Mouse (Mus musculus) kidney, adult 11 months (tissue): Measurements from ENCODE around the gene Akr7a5.

Experiments used
- DNase-seq: peaks from one replicate; pipeline ENCODE4 v3.0.0; 2022

Akr7a5 gene

GRCm38 (mm10) chr4:139310171-139310898 is at the start of gene Akr7a5, which contains the start of gene Pqlc2:
Gene Akr7a5, plus strand, starts transcription at chr4:139310744.
Gene Pqlc2, minus strand, starts transcription at chr4:139310708.
- DNase-seq, result peak; percentile 95

- no peak for DNase-seq
Measured at GRCm38 (mm10) chr4:139262981-139263380, 47.6 kb upstream of the Akr7a5 start.

- DNase-seq, result no peak
Measured at GRCm38 (mm10) chr4:139265783-139266499, 44.6 kb upstream of the Akr7a5 start.

GRCm38 (mm10) chr4:139266500-139266865 is 44.1 kb upstream of the Akr7a5 start:
- DNase-seq, result no peak

GRCm38 (mm10) chr4:139267335-139267734 is 43.2 kb upstream of the Akr7a5 start:
- DNase-seq, result no peak

DNA sequence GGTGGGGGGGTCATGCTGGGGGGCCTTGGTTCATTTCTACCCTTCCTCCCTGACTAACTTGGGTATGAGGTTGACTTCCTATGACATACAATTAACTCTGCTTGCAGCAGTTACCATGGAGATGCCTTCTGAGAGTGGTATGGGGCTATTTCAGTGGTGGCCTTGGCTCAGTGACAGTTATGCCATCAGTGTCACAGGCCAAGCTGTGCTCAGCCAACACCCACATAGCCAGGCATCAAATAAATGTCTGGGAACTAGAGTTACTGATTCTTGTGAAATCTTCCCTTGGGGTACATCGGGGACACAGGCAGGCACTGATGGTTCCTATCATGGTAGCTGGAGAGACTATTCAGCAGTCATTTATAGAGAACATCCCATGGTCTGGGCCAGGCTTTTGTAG is 42.3 kb upstream of the Akr7a5 start:
- no peak for DNase-seq

- no peak for DNase-seq
Measured at GRCm38 (mm10) chr4:139270168-139270567, 40.4 kb upstream of the Akr7a5 start.

- no peak for DNase-seq
Measured at GRCm38 (mm10) chr4:139271562-139271961, 39.0 kb upstream of the Akr7a5 start.

GRCm38 (mm10) chr4:139272951-139273680 is 37.4 kb upstream of the Akr7a5 start:
- no peak for DNase-seq

DNA sequence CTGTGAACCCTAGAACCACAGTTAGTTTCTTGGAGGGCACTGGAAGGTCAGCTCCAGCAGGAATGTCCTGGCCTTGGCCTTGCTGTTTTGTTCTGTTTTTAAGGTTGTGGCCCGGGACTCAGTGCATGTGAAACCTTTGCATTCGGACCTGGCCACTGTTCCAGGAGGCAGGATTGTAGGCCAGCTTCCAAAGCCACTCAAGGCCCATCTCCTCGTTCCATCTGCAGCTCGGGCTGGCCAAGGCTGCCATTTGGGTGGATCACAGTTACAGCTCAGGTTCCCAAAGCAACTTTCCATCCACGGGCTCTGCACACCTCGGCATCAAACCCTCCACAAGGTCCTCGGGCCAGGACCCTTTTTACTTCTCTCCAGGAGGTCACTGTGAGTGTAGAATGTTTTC is 36.0 kb upstream of the Akr7a5 start:
- no peak for DNase-seq

- DNase-seq, result no peak
Measured at GRCm38 (mm10) chr4:139276411-139276810, 34.1 kb upstream of the Akr7a5 start.

DNA sequence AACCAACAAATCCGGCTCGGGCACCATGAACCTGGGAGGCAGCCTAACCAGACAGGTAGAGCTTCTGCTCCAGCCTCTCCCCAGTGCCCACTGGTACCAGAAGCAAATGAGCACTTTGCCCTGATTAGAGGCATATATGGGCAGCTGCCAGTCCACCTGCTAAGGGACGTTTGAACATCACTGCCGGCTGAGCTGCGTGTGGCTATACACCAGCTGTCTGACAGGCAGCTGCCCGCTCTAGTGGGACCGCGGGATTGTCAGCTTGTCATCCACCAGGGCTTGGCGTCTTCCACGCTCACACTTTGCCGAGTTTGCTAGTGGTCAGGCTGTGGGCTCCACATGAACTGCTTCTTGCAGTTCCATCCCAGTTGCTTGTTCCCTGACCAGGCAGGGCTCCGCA is 30.0 kb upstream of the Akr7a5 start:
- no peak for DNase-seq

DNA sequence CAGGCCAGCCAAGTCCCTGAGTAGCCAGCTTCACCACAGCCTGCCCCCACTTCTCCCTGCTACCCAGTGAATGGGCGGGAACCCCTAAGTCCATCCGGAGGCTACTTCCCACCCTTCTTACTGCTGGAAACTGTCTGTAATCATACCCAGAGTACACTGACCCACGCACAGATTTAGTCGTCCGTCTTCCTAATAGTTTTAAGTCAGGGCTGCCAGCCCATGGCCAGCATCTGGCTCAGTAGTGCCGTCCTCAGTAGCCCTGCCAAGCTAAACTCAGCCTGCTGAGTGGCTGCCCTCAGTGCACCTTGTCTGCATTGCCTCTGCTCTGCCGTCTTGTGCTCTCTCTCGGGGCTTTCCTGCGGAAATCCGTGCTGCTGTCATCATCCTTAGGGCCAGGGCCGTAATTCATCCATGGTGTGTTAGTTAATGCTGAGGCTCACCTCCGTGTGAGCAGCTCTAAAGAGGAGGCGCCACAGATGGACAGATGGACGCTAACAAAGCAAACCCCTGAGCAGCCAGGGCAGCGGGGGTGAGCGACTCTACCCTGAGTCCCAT is 28.7 kb upstream of the Akr7a5 start:
- peak; percentile 49 for DNase-seq

DNA sequence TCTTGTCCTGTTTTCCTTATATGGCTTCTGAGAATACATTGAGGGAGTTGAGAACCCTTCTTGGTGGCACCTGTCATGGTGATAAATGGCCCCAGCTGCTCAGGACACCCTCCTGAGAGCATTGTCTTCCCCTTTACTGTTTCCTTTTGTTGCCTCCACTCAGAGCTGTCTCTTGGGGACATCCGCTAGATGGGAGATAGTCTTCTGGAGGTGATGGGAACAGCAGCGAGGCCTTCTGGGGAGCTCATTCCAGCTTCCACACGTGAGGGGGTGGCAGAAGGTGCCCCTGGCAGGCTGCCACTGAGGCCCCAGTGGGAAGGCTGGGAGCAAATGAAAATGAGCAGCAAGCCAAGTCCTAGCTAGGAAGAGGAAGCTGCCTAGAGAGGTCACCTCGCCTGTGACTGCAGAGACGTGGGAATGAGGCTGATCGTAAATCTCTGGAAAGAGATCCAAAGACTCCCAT is 27.6 kb upstream of the Akr7a5 start:
- DNase-seq, result peak; percentile 56

GRCm38 (mm10) chr4:139284877-139285276 is 25.7 kb upstream of the Akr7a5 start:
- no peak for DNase-seq

- no peak for DNase-seq
Measured at GRCm38 (mm10) chr4:139286234-139286633, 24.3 kb upstream of the Akr7a5 start.

DNA sequence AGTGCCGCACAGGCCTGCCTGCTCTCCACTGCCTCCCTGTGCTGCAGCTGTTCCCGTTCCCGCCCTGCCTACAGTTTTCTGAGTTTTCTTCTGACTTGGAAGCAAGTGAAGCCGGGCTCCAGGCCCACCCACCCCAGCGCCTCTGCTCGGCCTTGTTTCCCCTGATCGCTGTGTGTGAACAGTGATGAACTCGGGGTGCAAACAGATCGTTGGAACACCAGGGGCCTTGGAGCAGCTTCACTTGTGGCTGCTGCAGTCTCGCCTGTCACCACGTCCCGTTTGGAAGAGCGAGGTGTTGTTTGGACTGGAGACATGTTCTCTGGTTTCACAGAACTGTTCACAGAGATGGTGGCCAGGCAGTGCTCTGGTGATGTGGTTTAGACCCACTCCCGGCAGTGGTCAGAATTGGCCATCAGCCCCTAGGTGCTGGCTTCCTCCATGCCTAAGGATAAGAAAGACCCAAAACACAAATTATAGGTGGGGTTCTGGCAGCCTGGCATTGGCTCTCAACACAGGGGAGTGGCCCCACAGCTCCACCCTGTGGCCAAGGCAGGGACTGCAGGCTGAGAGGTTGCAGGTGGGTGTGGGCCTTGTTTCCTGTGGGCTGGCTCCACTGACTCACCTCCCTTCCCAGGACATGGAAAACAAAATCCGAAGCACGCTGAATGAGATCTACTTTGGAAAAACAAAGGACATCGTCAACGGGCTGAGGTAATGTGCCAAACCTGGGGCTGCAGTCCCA is 23.3 kb upstream of the Akr7a5 start:
- peak; percentile 70 for DNase-seq

DNA sequence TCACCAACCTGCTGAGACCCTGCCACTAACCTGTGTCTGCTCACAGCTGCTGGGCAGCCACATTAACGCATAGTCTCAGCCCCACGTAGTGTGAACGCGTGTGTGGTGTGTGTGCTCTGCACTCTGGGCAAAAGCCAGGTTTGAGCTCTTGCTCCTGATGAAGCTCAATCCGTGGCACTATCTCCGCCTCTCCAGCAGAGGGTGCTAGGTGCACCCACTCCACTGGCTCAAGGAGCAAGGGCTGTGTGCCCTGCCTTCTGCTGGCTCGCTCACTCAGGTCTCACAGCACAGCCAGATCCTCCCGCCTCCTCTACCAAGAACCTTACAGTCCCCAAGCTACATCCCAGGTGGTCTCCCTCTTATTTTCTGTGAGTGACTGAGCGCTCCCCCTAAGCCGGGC is 21.5 kb upstream of the Akr7a5 start:
- DNase-seq, result peak; percentile 65

DNA sequence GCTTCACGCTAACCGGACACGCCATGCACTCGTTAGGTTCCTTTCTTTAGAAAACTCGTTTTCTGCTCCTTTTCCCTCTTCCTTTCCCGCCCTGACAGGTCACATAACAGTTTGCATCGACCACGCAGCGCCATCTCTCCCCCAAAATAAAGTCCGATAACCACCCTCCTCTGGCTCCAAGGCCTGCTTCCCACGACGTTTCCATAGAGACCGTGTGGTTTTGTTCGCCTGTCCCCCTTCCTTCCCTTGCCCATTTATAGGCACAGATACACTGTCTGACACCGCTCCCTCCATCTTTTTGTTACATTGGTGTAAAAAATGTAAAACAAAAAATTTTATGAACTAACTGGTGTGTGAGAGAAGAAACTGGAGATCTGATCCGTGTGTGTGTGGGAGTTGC is 19.4 kb upstream of the Akr7a5 start:
- no peak for DNase-seq

DNA sequence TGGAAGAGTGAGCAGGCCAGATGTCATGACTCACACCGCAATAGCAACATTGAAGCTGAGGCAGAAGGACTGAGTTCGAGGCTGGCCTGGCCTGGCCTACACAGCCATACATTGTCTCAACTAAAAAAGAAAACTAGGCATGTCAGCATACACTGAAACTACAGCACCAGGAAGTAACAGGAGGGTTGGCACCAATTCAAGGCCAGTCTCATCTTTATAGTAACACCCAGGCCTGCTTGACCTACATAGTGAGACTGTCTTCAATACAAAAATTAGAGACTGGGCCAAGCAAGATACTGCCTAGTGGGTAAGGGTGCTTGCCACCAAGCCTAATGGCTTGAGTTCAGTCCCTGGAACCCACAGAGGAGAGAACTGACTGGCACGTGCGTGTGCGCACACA is 18.5 kb upstream of the Akr7a5 start:
- DNase-seq, result no peak

- DNase-seq, result peak; percentile 54
Measured at GRCm38 (mm10) chr4:139297566-139297965, 13.0 kb upstream of the Akr7a5 start.

DNA sequence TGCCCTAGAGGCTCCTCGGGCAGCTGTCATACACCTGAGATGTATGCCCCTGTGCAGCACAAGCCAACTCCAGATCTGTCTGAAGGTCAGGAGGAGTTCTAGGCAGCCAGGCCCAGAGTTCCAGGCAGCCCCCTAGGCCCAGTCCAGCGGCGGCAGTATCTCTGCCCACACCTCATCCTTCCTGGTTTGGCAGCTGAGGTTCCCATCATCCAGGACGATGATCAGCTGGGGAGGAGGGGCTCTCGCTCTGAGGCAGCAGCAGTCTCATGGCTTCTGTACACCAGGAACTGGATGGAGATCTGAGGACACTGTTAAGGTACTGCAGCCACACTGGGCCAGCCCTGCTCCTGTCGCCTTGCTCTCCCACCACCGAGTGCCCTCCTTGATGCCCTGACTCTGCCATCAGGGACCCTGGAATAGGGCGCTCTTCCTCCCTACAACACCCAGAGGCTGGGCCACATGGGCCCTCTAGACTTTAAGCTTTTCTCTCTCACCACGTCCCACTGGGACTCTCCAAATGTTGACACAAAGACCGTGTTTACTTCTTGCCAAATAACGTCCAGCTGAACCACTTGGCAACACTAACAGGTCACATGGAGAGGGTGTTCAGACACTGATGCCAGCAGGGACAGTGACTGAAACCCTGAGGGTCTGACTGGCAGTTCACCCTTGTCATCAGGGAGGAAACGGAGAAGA is 11.7 kb upstream of the Akr7a5 start:
- DNase-seq, result no peak
